Mouse (Mus musculus) bone marrow, adult 2 months (tissue): ENCODE results near the gene Krit1.

Source experiments
- CTCF ChIP-seq: fragments of 200-500 bp; IDR thresholded peaks from 2 replicates; pipeline ENCODE4 v1.5.1; 2011; ENCODE audit warnings: low read length, control low read depth; ENCODE audit not compliant: control insufficient read depth, insufficient read depth
- POLR2A ChIP-seq: fragments of 200-500 bp; IDR thresholded peaks from 2 replicates; pipeline ENCODE4 v1.6.1; 2011; ENCODE audit warnings: low read depth, mild to moderate bottlenecking, control low read depth, low read length, borderline replicate concordance; ENCODE audit not compliant: control insufficient read depth

GRCm38 (mm10) chr5:3800041-3800440, 2.9 kb upstream of the Krit1 start:
- TF ChIP-seq CTCF (no peak), POLR2A (no peak)
